Mouse (Mus musculus) small intestine, adult 2 months (tissue): ENCODE data around the gene Znhit6.

ENCODE experiments used
- CTCF ChIP-seq: fragments of 200-500 bp; IDR thresholded peaks from 2 replicates; pipeline ENCODE4 v1.5.1; 2012; ENCODE audit warnings: low read depth, mild to moderate bottlenecking, control low read depth, inconsistent platforms, low read length, moderate library complexity, mixed read lengths; ENCODE audit not compliant: insufficient replicate concordance, insufficient read length; ENCODE audit errors: extremely low read depth
- POLR2A ChIP-seq: fragments of 200-500 bp; IDR thresholded peaks from 2 replicates; pipeline ENCODE4 v1.6.1; 2012; ENCODE audit warnings: low read depth, mild to moderate bottlenecking, control low read depth, inconsistent platforms, low read length, moderate library complexity

DNA sequence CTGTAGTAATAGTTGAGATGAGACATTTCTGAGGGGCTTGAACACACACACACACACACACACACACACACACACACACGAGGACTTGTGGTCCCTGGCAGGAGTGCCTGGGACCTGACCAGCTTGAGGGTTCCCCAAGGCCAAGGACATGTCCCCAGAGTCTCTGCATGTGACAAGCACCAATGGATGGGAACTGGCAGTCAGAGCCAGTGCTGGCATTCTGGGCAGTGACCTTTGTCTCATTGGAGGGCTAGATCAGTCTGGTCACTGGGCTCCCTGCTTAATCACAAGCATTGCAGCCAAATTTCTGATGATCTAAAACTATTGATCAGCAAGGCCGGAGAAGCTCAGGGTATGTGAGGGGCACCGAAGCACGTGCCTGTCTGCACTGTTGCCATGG lies 48.8 kb downstream of the Znhit6 start:
- no peak for TF ChIP-seq POLR2A
- TF ChIP-seq CTCF, result no peak
